11 mouse cellular contexts compared by ENCODE assay signal in genomic region chr4:45549514-45549913, GRCm38 (mm10). TPM values are rescaled to one million over a fixed set of nuclear protein-coding genes. Genes with fewer than 3 reads are reported as not detected.
DNase-seq lines count a peak whose midpoint lies in the region; ATAC-seq and TF ChIP-seq lines count a peak whose summit lies in the region.
"Had no signal": no experiment of that assay in that cellular context is flagged by ENCODE, and none has a peak within 500 bp of the region (broad histone marks: within the 10 kb centered on the region; RNA-seq: fewer than 3 reads in every experiment).

No protein-coding gene starts in this region.

- ATAC-seq in intestine, postnatal 0 days = no peak
- no peak for ATAC-seq in intestine, embryonic 15.5 days
- ATAC-seq in neural tube, embryonic 15.5 days (ENCODE audit: low FRiP score) = no peak

- no peaks in the 10 kb centered on the region for H3K36me3 ChIP-seq in intestine, postnatal 0 days (ENCODE audit: control insufficient read depth, insufficient read depth)
- no peaks in the 10 kb centered on the region for H3K36me3 ChIP-seq in intestine, embryonic 15.5 days
- no peaks in the 10 kb centered on the region for H3K36me3 ChIP-seq in C2C12 (ENCODE audit: control insufficient read depth, insufficient read depth)
- H3K36me3 ChIP-seq in neural tube, embryonic 15.5 days = no peaks in the 10 kb centered on the region
- H3K36me3 ChIP-seq: embryonic facial prominence, embryonic 12.5 days; liver, embryonic 15.5 days; stomach, embryonic 15.5 days had no signal

- H3K9me3 ChIP-seq in intestine, postnatal 0 days (ENCODE audit: control insufficient read depth) = no peaks in the 10 kb centered on the region
- no peaks in the 10 kb centered on the region for H3K9me3 ChIP-seq in intestine, embryonic 15.5 days
- H3K9me3 ChIP-seq in neural tube, embryonic 15.5 days (replicated peaks) = no peaks in the 10 kb centered on the region
- H3K9me3 ChIP-seq: embryonic facial prominence, embryonic 12.5 days; liver, embryonic 15.5 days; stomach, embryonic 15.5 days had no signal

- WGBS in intestine, postnatal 0 days = 74% methylated on average over 5 of the region's 5 CpGs
- 68% methylated on average over 5 of the region's 5 CpGs for WGBS in intestine, embryonic 15.5 days
- 71% methylated on average over 5 of the region's 5 CpGs for WGBS in neural tube, embryonic 15.5 days

- no peak overlapping the region for H3K27ac ChIP-seq in intestine, postnatal 0 days (ENCODE audit: low read depth, low read length)
- H3K27ac ChIP-seq in intestine, embryonic 15.5 days = no peak overlapping the region
- H3K27ac ChIP-seq in neural tube, embryonic 15.5 days (replicated peaks) = no peak overlapping the region
- H3K27ac ChIP-seq: embryonic facial prominence, embryonic 12.5 days; liver, embryonic 15.5 days; stomach, embryonic 15.5 days had no signal

- DNase-seq in ZHBTc4 (ENCODE audit: low read depth, low spot score) = peak; percentile 58
- peak; percentile 59 to 82 for DNase-seq in kidney, postnatal 36 days
- DNase-seq in layer of hippocampus, postnatal 25 days (ENCODE audit: extremely low spot score in 1 of 2, low spot score in 1 of 2) = no peak
- DNase-seq in layer of hippocampus, adult 8-10 months (ENCODE audit: low spot score in 2 of 2) = no peak

- H3K27me3 ChIP-seq in intestine, postnatal 0 days (replicated peaks; ENCODE audit: control insufficient read depth, insufficient read depth, low read length) = no peaks in the 10 kb centered on the region
- H3K27me3 ChIP-seq in intestine, embryonic 15.5 days (replicated peaks) = no peaks in the 10 kb centered on the region
- H3K27me3 ChIP-seq in C2C12 (ENCODE audit: control insufficient read depth, insufficient read depth, insufficient read length) = peaks cover 9% of the 10 kb centered on the region
- no peaks in the 10 kb centered on the region for H3K27me3 ChIP-seq in neural tube, embryonic 15.5 days (replicated peaks)
- H3K27me3 ChIP-seq: embryonic facial prominence, embryonic 12.5 days; liver, embryonic 15.5 days; stomach, embryonic 15.5 days had no signal

- H3K9ac ChIP-seq in intestine, postnatal 0 days (ENCODE audit: low read depth, low read length) = no peak overlapping the region
- no peak overlapping the region for H3K9ac ChIP-seq in intestine, embryonic 15.5 days
- no peak overlapping the region for H3K9ac ChIP-seq in neural tube, embryonic 15.5 days (replicated peaks)
- H3K9ac ChIP-seq: embryonic facial prominence, embryonic 12.5 days; liver, embryonic 15.5 days; stomach, embryonic 15.5 days had no signal

- no peak overlapping the region for H3K4me2 ChIP-seq in intestine, postnatal 0 days (replicated peaks; ENCODE audit: low read depth)
- H3K4me2 ChIP-seq in intestine, embryonic 15.5 days (replicated peaks) = no peak overlapping the region
- H3K4me2 ChIP-seq in neural tube, embryonic 15.5 days = no peak overlapping the region
- H3K4me2 ChIP-seq: embryonic facial prominence, embryonic 12.5 days; liver, embryonic 15.5 days; stomach, embryonic 15.5 days had no signal

- H3K4me3 ChIP-seq in intestine, postnatal 0 days (ENCODE audit: low read depth, low read length) = no peak overlapping the region
- H3K4me3 ChIP-seq in intestine, embryonic 15.5 days (replicated peaks) = no peak overlapping the region
- H3K4me3 ChIP-seq in C2C12 (ENCODE audit: insufficient read depth, poor library complexity, severe bottlenecking) = no peak overlapping the region
- no peak overlapping the region for H3K4me3 ChIP-seq in neural tube, embryonic 15.5 days (replicated peaks)
- H3K4me3 ChIP-seq: embryonic facial prominence, embryonic 12.5 days; liver, embryonic 15.5 days; stomach, embryonic 15.5 days had no signal

- no peak overlapping the region for H3ac ChIP-seq in C2C12 (ENCODE audit: control insufficient read depth, insufficient read length, low read depth)

- H3K4me1 ChIP-seq in intestine, postnatal 0 days (replicated peaks; ENCODE audit: control insufficient read depth, insufficient read depth, low read length) = no peaks in the 10 kb centered on the region
- H3K4me1 ChIP-seq in intestine, embryonic 15.5 days (replicated peaks) = no peaks in the 10 kb centered on the region
- no peaks in the 10 kb centered on the region for H3K4me1 ChIP-seq in neural tube, embryonic 15.5 days
- H3K4me1 ChIP-seq: embryonic facial prominence, embryonic 12.5 days; liver, embryonic 15.5 days; stomach, embryonic 15.5 days had no signal

- TF ChIP-seq CTCF in intestine, postnatal 0 days (IDR thresholded peaks at IDR 0.05; ENCODE audit: low read depth) = peak; percentile 81
- TF ChIP-seq CTCF in C2C12 (IDR thresholded peaks at IDR 0.05; ENCODE audit: control insufficient read depth, insufficient read depth, insufficient read length) = peak; percentile 70

- no peaks in the 10 kb centered on the region for H3K79me2 ChIP-seq in C2C12 (ENCODE audit: control insufficient read depth, insufficient read depth)

- H3K79me3 ChIP-seq in C2C12 (ENCODE audit: low read depth) = no peaks in the 10 kb centered on the region

TF ChIP-seq in C2C12, 6 proteins besides CTCF, POLR2A, EP300 and RAD21:
- TF ChIP-seq MAX (IDR thresholded peaks at IDR 0.05) = no peak
- no peak for TF ChIP-seq CEBPB (IDR thresholded peaks at IDR 0.05; ENCODE audit: low read depth)
- TF ChIP-seq FOSL1 (IDR thresholded peaks at IDR 0.05; ENCODE audit: insufficient read depth, low read length, poor library complexity, severe bottlenecking) = no peak
- TF ChIP-seq USF1 (IDR thresholded peaks at IDR 0.05; ENCODE audit: low read depth) = no peak

RNA-seq across cellular contexts. Expression of gene Shb, which starts 17.2 kb away (rescaled TPM):
- 7.2 and 7.5 TPM in 2 replicates for polyA plus RNA-seq in intestine, postnatal 0 days (2015; fragmentation: Nextera tagmentation; extraction: Ambion mirVana)
- 4.0 and 4.8 TPM in 2 replicates for polyA plus RNA-seq in intestine, embryonic 15.5 days (2015; fragmentation: Nextera tagmentation; extraction: Ambion mirVana)
- 35.1 TPM for polyA plus RNA-seq in C2C12 (2012; fragmentation: generic; extraction: Trizol)
- 3.9 and 4.7 TPM in 2 replicates for polyA plus RNA-seq in neural tube, embryonic 15.5 days (2015; fragmentation: Nextera tagmentation; extraction: Ambion mirVana)
- total RNA-seq in layer of hippocampus, postnatal 25 days (2021) = 10 to 100 TPM; 16.1 to 18.8 TPM
- 10 to 100 TPM; 13.1 to 18.1 (median 14.1) TPM for total RNA-seq in layer of hippocampus, adult 8-10 months (2022)

Comparison
In these comparisons a context has a peak if more than half of its experiments do, and no peak if none do; other contexts are left out.
1. DNase-seq: peak in ZHBTc4 (single experiment) and kidney, postnatal 36 days (2 of 2); none in layer of hippocampus, postnatal 25 days (0 of 2) and layer of hippocampus, adult 8-10 months (0 of 2).